Mouse (Mus musculus): ENCODE measurements around the gene Fbxl16. TPM values are rescaled to one million over a fixed set of nuclear protein-coding genes. Genes with fewer than 3 reads are reported as not detected.

Fbxl16 gene
- polyA plus RNA-seq, 1 experiment from 2014 or later, result 257 TPM

Small RNA genes lying within 50 kb of the gene (microRNA-seq; reads per million reads assigned to microRNA genes)
- gene Mir3082, result 3.2 reads per million, percentile 10 among the genes with 10 or more reads in this experiment
- gene Mir6966, result 1.5 reads per million

Other genes with a start within 250 kb of the Fbxl16 start
- gene Sox8, start 238.4 kb upstream of the Fbxl16 start, polyA plus RNA-seq (2021; fragmentation: Nextera tagmentation), result 43.6 and 69.7 TPM in 2 replicates
- 31.8 and 35.9 TPM in 2 replicates for gene Lmf1, start 230.0 kb upstream of the Fbxl16 start, polyA plus RNA-seq (2021; fragmentation: Nextera tagmentation)
- gene Gng13, start 91.9 kb upstream of the Fbxl16 start, polyA plus RNA-seq (2021; fragmentation: Nextera tagmentation), result 621 and 686 TPM in 2 replicates
- gene Chtf18, start 81.7 kb upstream of the Fbxl16 start, polyA plus RNA-seq (2021; fragmentation: Nextera tagmentation), result 0.99 and 1.8 TPM in 2 replicates
- gene Rpusd1, start 81.4 kb upstream of the Fbxl16 start, polyA plus RNA-seq (2021; fragmentation: Nextera tagmentation), result 52.1 and 53.1 TPM in 2 replicates
- not detected in 2 replicates for gene Mslnl, start 73.0 kb upstream of the Fbxl16 start, polyA plus RNA-seq (2021; fragmentation: Nextera tagmentation)
- gene Msln, start 54.7 kb upstream of the Fbxl16 start, polyA plus RNA-seq (2021; fragmentation: Nextera tagmentation), result 0.21 and 0.24 TPM in 2 replicates
- gene Narfl, start 35.3 kb upstream of the Fbxl16 start, polyA plus RNA-seq (2021; fragmentation: Nextera tagmentation), result 32.8 and 34.8 TPM in 2 replicates
- gene Haghl, start 23.4 kb upstream of the Fbxl16 start, polyA plus RNA-seq (2021; fragmentation: Nextera tagmentation), result 76.2 and 91.6 TPM in 2 replicates
- gene Ccdc78, start 22.5 kb upstream of the Fbxl16 start, polyA plus RNA-seq (2021; fragmentation: Nextera tagmentation), result 0.36 and 0.49 TPM in 2 replicates
- 182 and 194 TPM in 2 replicates for gene Fam173a, start 16.2 kb upstream of the Fbxl16 start, polyA plus RNA-seq (2021; fragmentation: Nextera tagmentation)
- 2.4 and 3.0 TPM in 2 replicates for gene AC134908.4, start 13.4 kb upstream of the Fbxl16 start, polyA plus RNA-seq (2021; fragmentation: Nextera tagmentation)
- 7.3 and 11.1 TPM in 2 replicates for gene Metrn, start 11.9 kb upstream of the Fbxl16 start, polyA plus RNA-seq (2021; fragmentation: Nextera tagmentation)
- 15.6 and 18.6 TPM in 2 replicates for gene Wdr24, start 14.5 kb downstream of the Fbxl16 start, polyA plus RNA-seq (2021; fragmentation: Nextera tagmentation)
- gene Jmjd8, start 19.8 kb downstream of the Fbxl16 start, polyA plus RNA-seq (2021; fragmentation: Nextera tagmentation), result 33.3 and 39.5 TPM in 2 replicates
- 365 and 398 TPM in 2 replicates for gene Stub1, start 24.3 kb downstream of the Fbxl16 start, polyA plus RNA-seq (2021; fragmentation: Nextera tagmentation)
- gene Rhbdl1, start 28.2 kb downstream of the Fbxl16 start, polyA plus RNA-seq (2021; fragmentation: Nextera tagmentation), result 18.4 and 27.7 TPM in 2 replicates
- 2.1 and 2.8 TPM in 2 replicates for gene Gm20683, start 32.7 kb downstream of the Fbxl16 start, polyA plus RNA-seq (2021; fragmentation: Nextera tagmentation)
- 8.6 and 8.7 TPM in 2 replicates for gene Rhot2, start 35.8 kb downstream of the Fbxl16 start, polyA plus RNA-seq (2021; fragmentation: Nextera tagmentation)
- 2.1 and 2.3 TPM in 2 replicates for gene Wdr90, start 52.4 kb downstream of the Fbxl16 start, polyA plus RNA-seq (2021; fragmentation: Nextera tagmentation)
- gene Mcrip2, start 59.7 kb downstream of the Fbxl16 start, polyA plus RNA-seq (2021; fragmentation: Nextera tagmentation), result 36.0 and 36.4 TPM in 2 replicates
- gene Mettl26, start 66.0 kb downstream of the Fbxl16 start, polyA plus RNA-seq (2021; fragmentation: Nextera tagmentation), result 87.8 and 94.9 TPM in 2 replicates
- gene Wfikkn1, start 71.8 kb downstream of the Fbxl16 start, polyA plus RNA-seq (2021; fragmentation: Nextera tagmentation), result not detected in 2 replicates
- 6.4 and 7.1 TPM in 2 replicates for gene Rab40c, start 110.6 kb downstream of the Fbxl16 start, polyA plus RNA-seq (2021; fragmentation: Nextera tagmentation)
- 115 and 168 TPM in 2 replicates for gene Pigq, start 135.9 kb downstream of the Fbxl16 start, polyA plus RNA-seq (2021; fragmentation: Nextera tagmentation)
- gene Nhlrc4, start 135.9 kb downstream of the Fbxl16 start, polyA plus RNA-seq (2021; fragmentation: Nextera tagmentation), result 1.6 and 1.9 TPM in 2 replicates
- gene A930017K11Rik, start 143.5 kb downstream of the Fbxl16 start, polyA plus RNA-seq (2021; fragmentation: Nextera tagmentation), result 0.54 and 1.1 TPM in 2 replicates
- gene Capn15, start 176.7 kb downstream of the Fbxl16 start, polyA plus RNA-seq (2021; fragmentation: Nextera tagmentation), result 9.0 and 12.3 TPM in 2 replicates